Mouse (Mus musculus) activated CD4-positive, CD25-positive, alpha-beta regulatory T cell, adult 4 months (primary cell): ENCODE results near the gene Medag. TPM values are rescaled to one million over a fixed set of nuclear protein-coding genes. Genes with fewer than 3 reads are reported as not detected.
A peak's percentile ranks its signal among the peaks of the same experiment; 100 is the strongest.

Source experiments
- ATAC-seq: one replicate; pipeline ENCODE4 v1.8.0; 2017
- polyA plus RNA-seq, 2 experiments: library from polyadenylated mRNA; unstranded; fragments of 100-300 nt; shearing (Covaris generic); gene quantifications; one replicate each; pipeline ENCODE4 v1.2.1; 2017

Medag gene
- polyA plus RNA-seq = 1 to 10 TPM; 1.2 to 1.6 TPM

DNA sequence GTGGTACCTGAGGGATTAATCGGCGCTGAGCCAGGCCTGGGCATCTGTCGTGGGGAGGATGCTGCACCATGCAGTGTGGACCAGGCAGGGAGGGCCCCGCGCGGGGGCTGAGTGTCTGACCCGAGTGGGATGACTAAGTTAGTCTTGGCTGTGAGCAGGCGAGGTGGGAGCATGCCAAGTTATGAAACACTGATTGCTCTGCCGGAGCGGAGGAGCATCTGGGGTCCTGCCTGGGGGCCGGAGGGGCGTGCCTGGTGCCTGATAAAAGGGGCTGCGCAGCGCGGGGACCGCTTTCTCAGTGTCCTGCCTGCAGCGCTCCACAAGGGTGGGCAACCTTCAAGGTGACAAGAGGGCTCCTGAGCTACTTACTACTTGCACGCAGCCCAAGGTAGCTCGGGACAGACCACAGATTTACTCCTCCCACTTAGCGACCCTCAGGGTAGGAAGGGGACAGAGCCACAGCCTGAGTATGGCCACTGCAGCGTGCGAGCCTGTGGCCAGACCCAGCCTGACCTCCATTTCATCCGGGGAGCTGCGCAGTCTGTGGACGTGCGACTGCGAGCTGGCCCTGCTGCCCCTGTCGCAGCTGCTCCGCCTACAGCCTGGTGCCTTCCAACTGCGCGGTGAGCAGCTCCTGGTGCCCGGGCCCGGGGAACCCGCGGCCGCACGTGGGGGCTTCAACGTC lies at the start of gene Medag:
TSS of gene Medag (plus strand) at position 241 of the 685 bp plus-strand sequence.
- ATAC-seq = no peak

DNA sequence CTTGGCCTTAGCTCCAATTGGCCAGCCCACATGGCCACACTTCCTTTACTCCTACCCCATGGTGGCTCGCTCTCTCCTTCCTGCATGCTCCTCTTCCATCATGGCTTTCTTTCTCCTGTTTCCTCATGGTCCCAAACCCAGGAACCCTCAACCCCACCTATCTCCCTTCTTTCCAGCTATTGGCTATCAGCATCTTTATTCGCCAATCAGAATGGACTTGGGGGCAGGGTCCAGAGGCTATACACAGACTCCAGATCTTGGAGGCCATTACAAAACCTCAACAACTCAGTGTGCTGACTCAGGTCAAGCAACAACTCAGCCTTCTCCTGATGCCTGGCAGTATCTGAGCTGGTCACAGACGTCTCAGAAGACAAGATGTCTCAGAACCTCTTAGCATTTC lies 48.9 kb upstream of the Medag start:
- ATAC-seq = no peak

DNA sequence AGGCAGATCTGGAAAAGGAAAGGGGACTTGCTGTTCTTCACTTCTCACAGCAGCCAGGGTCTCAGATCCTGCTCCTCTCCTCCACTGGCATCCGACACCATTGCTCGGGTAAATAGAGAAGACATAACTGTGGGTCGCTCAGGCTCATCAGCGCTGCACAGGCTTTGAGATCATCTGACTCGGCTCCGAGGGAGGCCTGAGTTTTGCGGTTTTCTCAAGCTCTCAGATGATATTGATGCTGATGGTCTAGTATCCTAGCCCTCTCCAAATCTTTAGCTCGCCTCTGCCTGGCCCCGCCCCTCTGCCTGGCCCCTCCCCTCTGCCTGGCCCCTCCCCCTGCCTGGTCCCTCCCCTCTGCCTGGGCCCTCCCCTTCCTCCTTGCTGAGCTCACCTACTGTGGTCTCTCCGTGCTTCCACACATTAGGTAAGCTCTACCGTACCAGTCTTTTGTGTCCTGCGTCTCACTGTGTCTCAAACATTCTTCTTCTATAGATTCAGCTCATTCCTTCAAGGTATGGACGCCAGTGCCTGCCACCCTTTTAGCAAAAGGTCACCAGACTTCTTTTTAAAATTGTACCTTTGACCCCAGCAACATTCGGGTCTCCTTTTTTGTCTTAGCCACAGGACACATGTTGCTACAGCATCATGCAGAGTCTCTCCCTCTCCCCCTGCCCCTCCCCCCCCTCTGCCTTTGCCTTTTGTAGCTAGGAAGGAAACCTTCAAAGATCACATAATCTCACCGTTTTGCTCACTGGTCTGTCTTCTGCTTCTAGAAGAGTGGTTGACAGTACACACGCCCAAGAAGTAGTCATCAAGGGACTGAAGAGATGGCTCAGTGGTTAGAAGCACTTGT lies 47.4 kb upstream of the Medag start:
- no peak for ATAC-seq

DNA sequence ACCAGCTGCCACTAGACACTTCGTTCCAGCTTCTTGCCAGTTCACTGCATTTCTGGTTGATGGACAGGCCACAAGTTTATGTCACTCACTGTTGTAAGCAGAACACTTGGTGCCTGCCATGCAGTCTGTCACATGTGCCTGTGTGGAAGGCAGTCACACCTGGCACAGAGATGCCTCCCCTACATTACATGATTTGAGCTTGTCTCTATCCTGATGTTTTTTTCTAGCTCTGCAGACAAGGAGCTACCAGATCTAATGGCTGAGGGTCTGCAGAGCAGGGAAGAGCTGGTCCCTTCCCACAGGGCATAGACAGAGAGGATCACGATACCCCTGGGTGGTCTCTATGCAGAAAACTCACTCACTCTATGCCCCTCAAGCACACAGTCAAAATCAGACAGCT lies 44.5 kb upstream of the Medag start:
- ATAC-seq = no peak

DNA sequence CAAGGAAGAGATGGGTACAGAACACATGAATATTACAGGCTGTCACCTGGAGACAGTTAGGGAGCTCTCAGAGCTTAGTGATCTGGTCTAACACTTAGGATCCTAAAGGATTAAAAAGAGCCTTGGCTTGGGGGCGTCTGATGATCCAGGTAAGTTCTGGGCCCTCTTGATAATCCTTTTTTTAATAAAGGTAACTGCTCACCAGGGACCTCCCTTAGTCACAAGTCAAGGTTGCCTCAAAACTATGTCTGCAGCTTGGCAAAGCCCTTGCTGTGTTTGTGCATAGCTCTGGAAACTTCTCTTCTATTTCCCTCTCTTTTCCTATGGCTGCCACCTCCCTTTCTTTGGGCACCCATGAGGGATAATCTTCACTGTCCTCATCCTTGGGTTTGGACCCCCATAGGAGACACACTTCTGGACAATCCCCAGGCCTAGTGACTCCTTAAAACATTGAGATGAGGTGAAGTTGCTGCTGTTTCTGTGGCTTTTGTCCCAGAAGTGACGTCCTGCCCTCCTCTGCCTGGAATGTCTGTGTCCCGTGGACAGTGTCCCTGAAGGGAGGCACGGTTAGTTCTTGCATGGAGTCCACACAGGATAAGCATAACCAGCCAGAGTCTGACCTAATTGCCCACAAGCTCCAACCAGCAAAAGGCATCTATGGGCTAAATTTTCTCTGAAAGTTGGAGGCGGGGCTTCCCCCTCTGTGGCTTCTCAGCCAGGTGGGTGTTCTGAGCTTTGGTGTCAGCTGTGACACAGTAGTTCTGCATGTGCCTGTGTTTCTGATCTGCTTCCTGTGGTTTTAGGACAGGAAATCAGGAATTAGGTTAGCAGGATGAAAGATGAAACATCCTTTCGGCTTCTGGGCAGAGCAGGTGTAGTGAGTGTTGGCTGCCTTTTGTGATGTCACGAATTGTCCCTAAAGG lies 43.7 kb upstream of the Medag start:
- peak; percentile 63 for ATAC-seq

DNA sequence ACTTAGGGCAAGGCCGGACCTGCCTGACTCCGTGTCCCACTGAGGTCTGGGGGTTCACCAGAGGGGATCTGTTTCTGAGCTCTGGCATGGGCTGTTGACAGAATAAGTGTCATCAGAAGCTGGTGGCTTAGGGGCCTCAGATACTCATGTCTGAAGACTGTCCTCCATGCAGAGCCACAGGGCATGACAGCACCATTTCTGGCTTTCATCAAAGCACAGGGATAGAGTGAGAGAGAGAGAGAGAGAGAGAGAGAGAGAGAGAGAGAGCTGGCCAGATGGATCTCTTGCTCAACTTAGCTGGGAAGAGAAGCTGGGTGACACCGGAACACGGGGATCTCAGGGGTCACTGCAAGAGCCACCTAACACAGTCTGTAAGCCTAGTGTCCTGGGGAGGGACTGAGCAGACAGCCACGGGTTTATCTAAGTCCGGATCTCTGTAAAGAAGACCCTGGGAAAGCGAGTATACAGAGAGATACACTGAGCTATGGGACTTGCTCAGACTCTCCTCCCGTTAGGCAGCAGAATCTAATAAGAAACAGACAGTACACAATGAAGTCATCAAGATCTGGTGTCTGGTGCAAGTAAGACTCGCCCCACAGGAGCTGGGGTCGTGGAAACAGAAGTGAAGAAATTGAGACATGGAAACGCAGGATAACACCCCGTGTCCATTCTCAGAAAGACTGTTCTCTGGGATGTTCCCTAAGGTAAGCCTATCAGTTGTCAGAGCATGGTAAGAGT lies 42.8 kb upstream of the Medag start:
- ATAC-seq = no peak

DNA sequence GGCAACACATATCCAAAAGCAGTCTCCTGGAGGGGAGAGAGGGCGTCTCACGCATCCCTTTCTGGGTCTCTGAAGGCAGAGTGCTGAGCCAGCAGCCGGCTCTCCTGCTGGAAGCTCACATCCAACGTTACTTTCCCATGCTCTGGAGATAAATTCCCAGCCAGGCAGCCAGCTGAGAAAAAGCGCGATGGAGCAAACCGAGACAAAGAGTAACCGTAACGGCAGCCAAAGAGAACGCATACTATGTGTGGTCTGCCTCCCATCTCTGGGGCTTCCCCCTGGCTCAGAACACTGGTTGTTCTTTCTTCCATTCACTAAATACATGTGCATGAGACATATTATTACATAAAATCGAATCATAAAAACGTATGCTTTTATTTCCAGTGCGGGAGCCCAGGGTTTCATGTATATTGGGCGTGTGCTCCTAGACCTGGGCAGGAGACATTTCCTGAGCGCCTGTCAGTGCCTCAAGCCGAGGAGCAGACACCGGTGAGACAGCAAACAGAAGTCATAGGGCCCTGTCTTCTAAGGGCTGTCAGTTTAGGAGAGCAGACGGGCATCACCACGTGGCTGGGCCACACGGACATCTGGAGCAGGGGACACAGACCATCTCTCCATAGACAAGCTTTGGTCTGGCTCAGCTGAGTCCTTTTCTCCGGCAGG lies 42.0 kb upstream of the Medag start:
- no peak for ATAC-seq

DNA sequence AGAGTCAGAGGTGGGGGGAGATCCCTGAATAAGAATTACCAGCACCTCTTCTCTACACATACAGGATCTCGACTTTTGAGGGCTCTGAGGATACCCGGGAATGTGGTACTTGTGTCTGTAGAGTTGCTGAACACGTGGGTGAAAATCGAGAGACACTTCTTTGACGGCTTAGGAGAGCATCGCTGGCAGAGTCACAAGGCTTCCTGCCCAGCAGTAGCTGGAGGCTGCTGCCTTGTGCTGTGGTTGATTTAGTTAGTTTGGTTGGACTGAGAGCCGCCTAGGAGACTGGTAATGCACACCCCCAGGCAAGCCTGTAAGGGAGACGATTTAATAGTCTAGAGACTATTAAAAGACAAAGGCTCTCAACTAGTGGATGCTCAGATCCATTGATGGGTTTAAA lies 39.5 kb upstream of the Medag start:
- ATAC-seq = no peak

DNA sequence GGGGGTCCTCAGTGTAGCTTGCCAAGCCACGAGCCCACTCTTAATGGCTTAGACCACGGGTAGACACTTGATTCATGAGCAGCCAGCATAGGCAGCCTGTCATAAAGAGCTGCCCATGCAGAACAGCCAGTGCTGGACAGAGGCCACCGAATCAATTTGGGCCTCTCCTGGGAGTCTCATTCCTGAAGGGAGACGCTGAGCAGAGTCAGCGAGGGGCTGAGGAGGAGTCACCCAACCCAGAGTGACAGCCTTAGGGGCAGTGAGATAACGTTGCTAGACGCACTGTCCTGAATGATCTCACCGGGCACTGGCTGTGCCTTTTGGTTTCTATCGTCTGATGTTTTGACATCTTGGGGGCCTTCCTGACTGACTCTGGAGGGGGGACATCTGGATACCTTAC lies 38.3 kb upstream of the Medag start:
- ATAC-seq = no peak

DNA sequence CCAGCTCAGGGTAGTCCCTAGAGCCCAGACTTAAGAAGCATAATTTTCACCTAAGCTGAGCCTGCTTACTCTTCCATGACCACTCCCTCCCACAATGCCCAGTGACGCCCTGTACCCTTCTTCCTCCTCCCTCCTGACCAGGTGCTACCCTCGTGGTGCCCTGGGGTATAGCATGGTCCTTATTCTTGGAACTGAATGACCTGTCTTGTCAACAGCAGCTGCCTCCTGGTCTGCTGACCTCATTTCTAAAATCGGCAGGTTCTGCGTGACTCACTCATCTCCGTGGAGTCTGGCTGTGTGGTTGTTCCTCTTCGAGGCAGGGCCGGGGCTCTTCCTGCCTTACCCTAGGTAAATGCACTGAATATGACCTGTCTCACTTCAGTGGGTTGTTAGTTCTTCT lies 37.5 kb upstream of the Medag start:
- no peak for ATAC-seq

DNA sequence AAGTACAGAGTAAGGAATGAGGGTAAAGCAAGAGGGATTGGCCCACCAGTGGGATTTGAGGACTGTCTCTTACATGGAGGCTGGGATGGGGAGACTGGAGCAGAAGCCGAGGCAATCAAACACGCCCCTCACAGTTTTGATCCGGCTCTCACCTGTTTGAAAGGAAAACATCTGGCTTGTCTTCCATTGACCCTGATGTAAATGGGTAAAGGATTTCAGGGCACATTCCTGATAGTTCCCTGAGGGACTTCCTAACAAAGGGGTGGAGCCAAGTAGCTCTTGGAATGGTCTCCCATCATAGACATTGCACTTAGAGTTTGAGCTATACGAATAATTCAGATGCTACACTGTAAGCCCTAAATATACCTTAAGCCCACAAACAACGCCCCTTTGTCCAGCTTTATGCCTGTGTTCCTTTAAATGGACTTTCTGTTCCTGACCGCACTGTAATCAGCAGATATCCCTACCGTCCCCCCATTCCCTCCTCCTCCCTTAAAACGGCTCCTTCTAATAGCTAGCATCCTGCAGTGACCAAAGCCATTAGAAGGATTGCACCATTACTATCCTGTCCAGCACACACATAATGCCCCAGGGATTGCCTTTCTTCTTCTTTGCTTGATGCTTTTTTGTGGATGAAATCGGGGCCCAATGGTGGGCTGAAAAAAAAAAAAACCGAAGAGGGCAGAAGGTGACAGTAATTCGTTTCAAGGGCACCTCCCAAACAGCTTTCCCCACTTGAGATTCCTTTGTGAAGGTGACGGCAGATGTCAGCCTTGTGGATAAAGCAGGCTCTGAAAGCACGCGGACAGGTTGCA lies 36.3 kb upstream of the Medag start:
- no peak for ATAC-seq

DNA sequence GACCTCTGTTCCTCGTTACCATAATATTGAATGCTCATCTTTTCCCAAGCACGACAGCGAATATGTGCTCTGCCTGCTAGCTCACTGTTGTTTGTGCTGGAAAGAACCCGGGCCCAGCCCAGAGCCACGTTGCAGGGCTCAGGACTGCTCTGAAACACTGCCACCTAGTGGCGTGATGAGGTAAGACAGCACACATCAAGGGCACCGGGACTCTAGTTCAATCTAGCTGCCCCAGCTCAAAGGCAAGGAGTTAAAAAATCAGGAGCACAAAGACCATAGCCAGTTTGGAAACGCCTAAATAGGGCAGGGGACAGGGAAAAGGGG lies 35.7 kb upstream of the Medag start:
- peak; percentile 73 for ATAC-seq

DNA sequence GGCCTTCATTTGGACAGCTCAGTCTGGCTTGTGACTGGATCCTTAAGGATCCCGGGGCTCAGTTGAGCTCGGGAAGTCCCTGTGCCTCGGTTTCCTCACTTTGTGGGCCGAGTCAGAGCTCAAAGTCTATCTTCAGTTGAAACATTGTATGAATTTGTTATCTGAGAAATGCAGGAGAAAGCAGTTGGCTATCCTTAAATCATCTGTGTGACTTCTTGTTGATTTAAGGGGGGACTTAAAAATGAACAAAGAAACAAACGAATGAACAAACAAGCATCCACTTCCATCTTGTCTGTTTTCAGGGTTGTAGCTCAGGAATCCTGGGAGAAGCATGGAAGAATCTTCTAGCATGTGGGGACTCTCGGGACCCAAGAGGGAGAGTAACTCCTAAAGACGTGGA lies 35.2 kb upstream of the Medag start:
- ATAC-seq = no peak

DNA sequence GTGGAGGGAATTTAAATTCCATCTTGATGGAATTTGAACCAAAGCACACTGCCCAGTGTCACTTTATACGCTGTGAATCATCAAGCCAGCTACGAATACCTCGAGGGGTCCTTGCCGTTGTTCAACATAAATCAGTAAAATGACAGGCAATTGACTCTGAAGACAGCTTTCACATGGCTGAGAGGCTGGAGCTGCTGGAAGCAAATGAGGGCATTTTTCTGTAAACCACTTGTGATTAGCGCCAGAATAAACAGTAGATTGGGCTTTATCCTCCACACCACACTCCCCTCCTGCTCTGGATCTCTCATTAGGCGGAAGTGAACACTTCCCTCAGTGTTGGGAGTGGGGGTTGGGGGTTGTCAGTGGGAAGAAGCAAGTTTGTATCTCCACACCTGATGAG lies 34.3 kb upstream of the Medag start:
- no peak for ATAC-seq

DNA sequence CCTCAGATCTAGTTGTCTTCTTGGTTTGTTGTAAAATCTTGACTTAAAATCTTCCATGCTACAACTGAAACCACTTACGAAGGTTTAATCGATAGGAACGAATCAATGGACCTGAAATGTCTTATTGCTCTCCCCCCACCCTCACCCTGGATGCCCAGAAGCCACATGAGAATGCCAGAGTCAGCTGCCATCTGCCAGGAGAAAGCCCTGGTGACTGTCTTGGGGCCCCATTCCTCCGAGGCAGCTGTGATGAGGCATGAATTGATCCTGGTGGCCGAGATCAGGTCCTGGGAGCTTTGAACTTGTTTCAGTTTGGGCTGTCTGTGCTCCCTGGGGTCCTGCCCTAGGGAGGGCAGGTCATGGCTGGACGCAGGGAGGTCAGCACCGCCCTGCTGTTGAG lies 33.0 kb upstream of the Medag start:
- ATAC-seq = no peak

DNA sequence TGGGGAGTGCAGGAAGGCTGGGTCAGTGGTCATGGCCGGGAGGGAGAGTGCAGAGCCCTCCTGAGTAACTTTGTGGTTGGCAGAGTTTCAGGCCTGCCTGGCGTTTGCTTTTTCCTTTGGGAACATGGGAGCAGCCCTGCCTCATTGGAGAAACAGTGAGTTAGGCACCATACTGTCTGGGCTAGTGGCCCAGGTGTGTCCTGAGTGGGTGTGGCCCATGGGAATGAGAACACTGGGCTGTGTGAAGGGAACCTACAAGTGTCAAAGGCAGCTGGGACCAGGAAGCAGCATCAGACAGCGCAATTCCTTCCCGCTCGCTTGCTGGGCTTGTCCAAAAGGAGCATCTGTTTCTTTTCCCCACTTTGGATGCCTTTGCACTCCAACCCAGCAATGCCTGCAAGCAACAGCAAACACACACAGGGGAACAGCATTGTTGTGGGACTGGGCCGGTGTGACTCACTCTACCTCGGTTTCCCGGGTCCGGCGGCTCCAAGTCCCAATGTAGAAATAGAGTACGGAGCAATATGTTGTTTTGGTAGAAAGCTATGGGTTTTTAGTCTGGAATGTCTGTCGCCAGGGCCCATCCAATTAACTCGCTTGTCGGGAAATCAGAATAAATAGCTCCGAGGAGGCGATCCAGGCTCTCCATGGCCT lies 32.3 kb upstream of the Medag start:
- ATAC-seq = no peak

DNA sequence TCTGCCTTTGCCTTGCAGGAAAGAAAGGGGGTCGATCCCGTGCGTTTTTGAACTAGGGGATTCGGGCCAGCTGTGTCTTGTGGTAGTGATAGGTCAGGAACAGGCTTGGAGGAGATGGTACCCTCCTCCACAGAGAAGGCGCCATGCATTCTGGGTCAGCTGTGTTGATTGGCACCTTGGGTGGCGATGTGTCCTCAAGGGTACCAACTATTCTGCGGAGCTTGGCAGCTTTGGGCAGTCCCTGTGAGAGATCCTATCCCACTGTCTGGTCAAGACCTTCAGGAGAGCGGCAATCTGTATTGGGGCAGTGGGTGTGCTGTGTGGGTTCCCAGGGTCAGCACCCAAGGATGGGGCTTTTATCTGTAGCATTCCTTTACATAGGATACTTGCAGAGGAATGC lies 31.7 kb upstream of the Medag start:
- no peak for ATAC-seq

DNA sequence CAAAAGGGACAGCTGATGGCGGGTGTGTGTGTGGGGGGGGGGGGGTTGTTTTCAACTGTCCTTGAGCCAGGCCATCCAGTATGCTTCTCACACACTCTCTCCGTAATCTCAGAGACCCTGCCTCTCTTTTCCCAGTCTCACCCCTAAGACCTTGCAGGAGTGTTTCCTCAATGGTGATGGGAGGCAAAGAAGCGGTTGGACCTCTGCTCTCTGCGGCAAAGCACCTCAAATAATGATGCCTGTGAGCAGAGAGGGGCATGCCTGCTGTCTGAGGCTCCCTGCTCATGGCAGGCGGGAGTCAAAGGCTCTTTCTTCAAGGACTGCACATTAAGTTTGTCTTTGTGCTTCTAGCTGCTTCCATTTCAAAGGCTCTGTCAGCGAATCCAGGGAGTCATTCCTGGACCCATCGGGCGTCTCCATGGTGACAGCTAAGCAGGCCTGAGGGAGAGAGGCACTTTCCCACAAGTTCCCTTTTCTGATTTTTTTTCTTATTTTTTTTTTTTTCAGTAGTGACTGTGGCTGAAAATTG lies 31.1 kb upstream of the Medag start:
- no peak for ATAC-seq

DNA sequence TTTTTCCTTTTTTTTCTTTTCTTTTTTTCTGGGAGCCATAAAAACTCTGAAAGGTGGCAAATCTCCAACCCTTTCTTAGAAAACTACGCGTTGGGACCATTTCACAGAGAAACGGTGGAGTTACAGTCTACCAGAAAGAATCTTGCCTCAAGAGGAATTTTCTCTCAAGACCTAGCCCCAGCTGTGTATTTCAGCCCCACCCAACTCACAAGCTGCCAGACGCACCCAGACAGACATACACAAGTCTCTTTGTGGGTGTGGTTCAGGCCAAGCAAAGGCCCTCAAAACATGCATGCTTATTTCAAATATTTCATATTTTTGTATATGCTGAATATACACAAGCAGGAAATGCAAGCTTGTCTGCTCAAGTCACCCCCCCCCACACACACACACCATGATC lies 29.6 kb upstream of the Medag start:
- no peak for ATAC-seq

DNA sequence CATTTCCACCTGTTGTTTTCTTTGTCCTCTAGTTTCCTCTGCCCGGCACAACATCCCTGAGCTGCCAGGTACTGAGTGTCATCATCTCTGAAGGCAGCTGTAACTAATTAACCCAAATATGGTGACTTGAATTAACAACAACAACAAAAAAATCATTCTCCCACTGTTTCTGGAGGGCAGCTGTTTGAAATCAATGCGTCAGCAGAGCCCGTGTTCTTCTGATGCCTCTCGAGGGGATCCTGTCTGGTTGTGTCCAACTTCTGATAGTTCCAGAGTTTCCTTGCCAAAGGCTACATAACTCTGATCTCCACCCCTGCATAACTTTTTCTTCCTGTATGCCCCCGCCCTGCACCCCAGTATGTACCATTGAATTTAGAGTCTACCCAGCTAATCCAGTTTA lies 28.9 kb upstream of the Medag start:
- no peak for ATAC-seq
